ENCODE assay signal across 22 mouse cellular contexts in the genomic region with DNA sequence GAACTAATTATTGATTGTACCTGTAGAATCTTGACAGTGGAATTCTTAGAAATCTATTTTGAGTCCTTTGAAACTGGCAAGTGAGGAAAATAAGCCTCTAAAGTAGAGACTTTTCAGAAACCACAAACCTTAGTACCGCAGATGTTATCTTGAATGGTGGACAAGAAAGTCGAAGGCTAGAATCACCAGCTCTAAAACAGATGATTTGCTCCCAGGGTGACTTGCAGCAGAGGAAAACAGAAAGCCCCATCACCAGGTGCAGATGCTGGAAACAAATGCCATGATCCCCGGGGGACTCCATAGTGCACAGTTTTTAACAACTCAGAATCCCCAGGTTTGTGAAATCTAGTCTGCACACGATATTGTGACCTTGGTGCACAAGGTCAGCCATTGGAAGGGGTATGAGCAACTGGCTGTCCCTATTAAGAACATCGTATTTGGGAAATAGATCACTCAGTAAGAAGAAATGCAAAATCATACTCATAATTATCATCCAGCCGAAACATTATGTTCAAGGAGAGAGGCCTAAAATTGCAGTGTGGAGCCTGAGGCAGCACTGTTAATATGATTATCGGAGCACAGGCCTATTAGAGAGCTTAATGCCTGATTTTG. TPM values are rescaled to one million over a fixed set of nuclear protein-coding genes. Genes with fewer than 3 reads are reported as not detected.
DNase-seq lines count a peak whose midpoint lies in the region; ATAC-seq lines count a peak whose summit lies in the region.
"Had no signal": no experiment of that assay in that cellular context is flagged by ENCODE, and none has a peak within 500 bp of the region (broad histone marks: within the 10 kb centered on the region; RNA-seq: fewer than 3 reads in every experiment).

No protein-coding gene starts in this region.

- peak; percentile 53 for ATAC-seq in activated CD4-positive, CD25-positive, alpha-beta regulatory T cell, adult 4 months
- ATAC-seq in megakaryocyte-erythroid progenitor cell, adult 5-6 weeks (replicated peaks; ENCODE audit: low FRiP score, low TSS enrichment, poor library complexity, severe bottlenecking): 0 out of 2 replicates have a peak, but pooled peaks have one; percentile 18
- ATAC-seq: forebrain, embryonic 15.5 days had no signal

- intact Hi-C loops in left cerebral cortex, postnatal 10 days (cut with DNase I): no loop called here

- peak; percentile 23 for DNase-seq in adrenal gland, postnatal 10 days
- no peak for DNase-seq in adrenal gland, postnatal 25 days
- peak; percentile 53 for DNase-seq in CD4-positive, CD25-positive, alpha-beta regulatory T cell, adult 2 months (ENCODE audit: low read depth, low spot score)
- no peak for DNase-seq in left cerebral cortex, postnatal 10 days (ENCODE audit: extremely low spot score in 1 of 2, low spot score in 2 of 2)
- DNase-seq in spleen, postnatal 14 days (ENCODE audit: low spot score in 2 of 2): no peak
- no peak for DNase-seq in kidney, adult 11 months
- DNase-seq: cerebellum, adult 9-10 months; cerebellum, postnatal 36 days; gastrocnemius, adult 2 months; gastrocnemius, postnatal 36 days; heart, adult 18-20 months; heart, postnatal 36 days; kidney, adult 2 months; kidney, postnatal 36 days; lung, adult 18-20 months; lung, postnatal 4 days; midbrain, embryonic 14.5 days; right cerebral cortex, adult 18-20 months; thymus, postnatal 14 days had no signal

RNA-seq across cellular contexts. Expression of a gene that starts 5.0 kb away (rescaled TPM):
- total RNA-seq in adrenal gland, postnatal 10 days (2021): 10 to 100 TPM; 30.1 to 36.3 TPM
- 63.4 and 70.3 TPM in 2 replicates for total RNA-seq in adrenal gland, postnatal 25 days (2021)
- 1 to 10 TPM; 4.7 to 9.8 TPM for polyA plus RNA-seq in activated CD4-positive, CD25-positive, alpha-beta regulatory T cell, adult 4 months (2017; shearing (Covaris generic))
- 7.1 and 24.3 TPM in 2 replicates for total RNA-seq in megakaryocyte-erythroid progenitor cell, adult 5-6 weeks (2014; fragmentation: Nextera tagmentation)
- total RNA-seq in megakaryocyte-erythroid progenitor cell, adult 5-6 weeks (2017): 21.1 and 22.0 TPM in 2 replicates
- 10 to 100 TPM in 1 of 2 experiments, 1 to 10 TPM in 1; 8.1 to 16.0 TPM for total RNA-seq in left cerebral cortex, postnatal 10 days (2021)

Comparison
In these comparisons a context has a peak if more than half of its experiments do, and no peak if none do; other contexts are left out.
1. DNase-seq: peak in adrenal gland, postnatal 10 days (single experiment) and CD4-positive, CD25-positive, alpha-beta regulatory T cell, adult 2 months (single experiment); none in adrenal gland, postnatal 25 days (single experiment), left cerebral cortex, postnatal 10 days (0 of 2), spleen, postnatal 14 days (0 of 2) and kidney, adult 11 months (single experiment).